Mouse (Mus musculus) embryo, embryonic 10 days (tissue): ENCODE measurements around the gene Ankrd24.
A peak's percentile ranks its signal among the peaks of the same experiment; 100 is the strongest.
"Not testable (repeated sequence)": the region's sequence is repeated elsewhere in the genome, so short reads cannot be mapped to it uniquely, and the experiment has no call there.

Source experiments
- DNase-seq: peaks from one replicate; pipeline ENCODE4 v3.0.0-alpha.2; 2015; ENCODE audit warnings: low spot score

The Ankrd24 gene

DNA sequence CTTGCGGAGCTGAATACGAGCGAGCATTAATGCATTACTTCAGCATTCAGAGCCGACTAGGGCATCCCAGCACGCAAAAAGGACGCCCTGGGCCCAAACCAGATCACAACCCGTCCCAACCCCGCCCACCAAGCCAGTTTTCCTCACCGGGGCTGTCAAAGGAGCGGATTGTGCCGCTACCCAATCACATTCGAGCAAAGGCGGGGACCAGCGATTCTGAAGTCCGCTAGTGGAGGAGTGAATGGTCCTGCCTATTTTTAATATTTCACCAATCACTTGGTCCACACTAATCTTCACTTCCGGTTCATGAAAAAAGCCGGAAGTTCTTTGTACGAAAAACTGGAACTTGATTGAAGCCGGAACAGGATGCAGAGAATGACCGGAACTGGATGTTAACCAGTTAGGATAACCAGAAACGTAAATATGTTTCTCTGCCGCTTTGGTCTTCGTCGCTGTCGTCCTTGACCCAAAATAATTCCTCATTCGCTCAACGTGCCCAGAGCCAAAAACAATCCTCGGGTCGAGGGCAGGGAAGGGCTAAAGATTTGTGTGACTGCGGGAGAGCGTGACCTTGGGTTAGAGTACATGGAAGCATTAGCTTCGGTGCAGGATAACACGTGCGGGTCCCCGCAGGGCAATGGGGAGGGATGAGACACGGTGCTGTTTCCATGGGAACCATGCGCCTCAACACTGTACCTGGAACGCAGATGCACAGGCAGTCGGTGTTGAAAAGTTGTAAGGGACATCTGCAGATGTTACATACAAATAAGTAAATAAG lies 22.2 kb upstream of the Ankrd24 start, which contains the start of gene BC025920:
Gene BC025920, plus strand, starts transcription at position 297 of the 778 bp plus-strand sequence.
- DNase-seq = peak; percentile 97

DNA sequence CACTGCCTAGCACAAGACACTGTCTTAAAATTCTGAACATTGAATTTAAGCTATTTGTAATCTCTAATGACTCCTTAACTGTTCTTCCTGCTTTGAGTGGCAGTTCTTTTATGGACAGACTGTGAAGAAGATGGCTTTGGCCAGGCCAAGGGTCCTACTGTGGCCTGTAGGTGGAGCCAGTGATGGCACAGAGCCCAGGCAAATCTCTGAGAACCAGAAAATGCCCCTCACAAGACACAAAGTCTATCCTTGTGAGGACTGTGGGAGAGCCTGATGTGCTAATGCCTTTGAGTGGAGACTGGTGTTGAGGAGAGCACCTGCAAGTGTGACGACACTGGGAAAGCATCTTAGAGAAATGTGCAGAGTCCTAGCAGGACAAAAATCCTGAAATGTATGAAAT lies 20.0 kb upstream of the Ankrd24 start:
- DNase-seq = no peak

DNA sequence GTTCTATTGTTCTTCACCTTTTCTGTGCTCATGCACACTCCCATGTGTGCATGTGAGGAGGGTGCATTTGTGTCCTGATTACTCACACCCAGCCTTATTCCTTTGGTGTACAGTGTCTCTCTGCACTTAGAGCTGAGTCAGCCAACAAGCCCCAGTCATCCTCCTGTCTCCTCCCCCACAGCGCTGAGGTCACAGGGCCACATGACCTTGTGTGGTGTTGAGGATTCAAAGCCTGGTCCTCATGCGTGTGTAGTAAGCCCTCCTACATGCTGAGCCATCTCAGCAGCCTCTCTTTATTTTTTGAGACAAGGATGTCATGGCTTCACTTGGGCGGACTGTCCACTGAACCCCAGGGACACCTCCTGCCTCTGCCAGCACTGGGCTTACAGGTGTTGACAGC lies 15.6 kb upstream of the Ankrd24 start:
- DNase-seq = no peak

DNA sequence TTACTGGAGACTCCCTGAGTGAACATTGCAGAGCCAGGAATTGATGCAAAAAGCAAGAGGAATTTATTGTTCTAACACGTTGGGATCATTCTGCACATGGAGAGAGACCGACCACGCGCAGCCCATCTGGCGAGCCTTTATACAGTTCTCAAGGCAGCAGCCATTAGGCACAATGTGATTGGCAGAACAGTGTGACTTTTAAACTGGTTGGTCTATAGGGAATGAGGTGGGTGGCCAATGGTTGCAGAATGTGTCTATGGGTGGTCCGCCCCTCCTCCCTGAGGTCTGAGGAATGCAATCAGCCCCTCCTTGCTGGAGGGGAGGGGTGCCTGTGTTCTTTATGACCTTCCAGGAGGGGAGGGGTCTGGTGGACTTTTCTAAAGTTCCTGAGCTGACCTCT lies 12.9 kb upstream of the Ankrd24 start:
- peak; percentile 67 for DNase-seq

DNA sequence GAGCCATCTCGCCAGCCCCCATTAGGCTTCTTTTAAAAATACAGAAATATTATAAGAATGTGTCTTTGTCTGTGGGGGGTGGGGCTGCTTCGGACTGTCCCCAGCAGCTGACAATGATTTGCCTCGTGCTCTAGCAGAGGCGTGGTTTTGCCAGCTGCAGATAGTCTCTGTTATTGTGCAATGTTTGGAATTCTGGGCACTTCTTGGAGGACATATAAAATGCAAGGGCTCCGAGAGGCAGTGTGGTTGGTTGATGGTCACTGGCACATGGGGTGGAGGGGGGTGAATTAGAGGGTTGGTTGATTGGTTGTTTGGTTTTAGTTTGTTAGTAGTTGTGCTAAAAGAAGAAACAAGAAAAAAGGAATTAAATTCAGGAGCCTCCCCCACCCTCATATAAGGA lies 8.4 kb upstream of the Ankrd24 start:
- DNase-seq = no peak

DNA sequence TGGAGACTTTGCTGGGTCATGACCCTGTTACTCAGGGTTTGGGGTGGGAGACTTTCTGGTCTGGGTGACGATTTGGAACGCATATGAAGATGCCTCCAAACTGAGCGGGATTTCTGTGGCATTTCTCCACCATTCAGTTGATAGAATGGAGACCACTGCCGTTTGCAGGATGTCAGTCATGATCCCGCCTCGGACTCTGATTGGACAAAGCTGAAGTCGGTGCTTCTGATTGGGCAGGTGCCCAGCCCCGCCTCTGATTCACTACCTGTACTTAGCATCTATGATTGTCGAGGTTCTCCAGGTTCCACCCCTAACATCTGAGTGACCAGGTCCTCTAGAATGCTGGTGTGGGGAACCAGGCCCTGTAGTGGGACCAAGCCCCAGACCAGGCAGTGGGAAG lies 7.6 kb upstream of the Ankrd24 start:
- DNase-seq = no peak

DNA sequence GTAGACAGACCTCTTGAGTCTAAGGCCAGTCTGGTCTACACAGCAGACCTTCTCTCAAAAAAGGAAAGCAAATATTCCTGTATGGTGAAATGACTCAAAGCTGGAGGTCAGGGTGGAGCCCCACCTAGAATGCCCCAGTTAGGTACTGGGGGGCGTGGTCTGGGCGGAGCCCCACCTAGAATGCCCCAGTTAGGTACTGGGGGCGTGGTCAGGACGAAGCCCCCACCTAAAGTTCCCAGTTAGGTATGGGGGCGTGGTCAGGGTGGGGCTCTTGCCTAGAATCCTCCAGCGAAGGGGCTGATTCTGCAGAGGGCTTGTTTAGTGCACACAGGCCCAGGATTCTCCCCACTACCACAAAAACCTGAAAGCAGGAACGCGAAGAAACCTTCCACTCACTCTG lies 4.9 kb upstream of the Ankrd24 start:
- no peak for DNase-seq

DNA sequence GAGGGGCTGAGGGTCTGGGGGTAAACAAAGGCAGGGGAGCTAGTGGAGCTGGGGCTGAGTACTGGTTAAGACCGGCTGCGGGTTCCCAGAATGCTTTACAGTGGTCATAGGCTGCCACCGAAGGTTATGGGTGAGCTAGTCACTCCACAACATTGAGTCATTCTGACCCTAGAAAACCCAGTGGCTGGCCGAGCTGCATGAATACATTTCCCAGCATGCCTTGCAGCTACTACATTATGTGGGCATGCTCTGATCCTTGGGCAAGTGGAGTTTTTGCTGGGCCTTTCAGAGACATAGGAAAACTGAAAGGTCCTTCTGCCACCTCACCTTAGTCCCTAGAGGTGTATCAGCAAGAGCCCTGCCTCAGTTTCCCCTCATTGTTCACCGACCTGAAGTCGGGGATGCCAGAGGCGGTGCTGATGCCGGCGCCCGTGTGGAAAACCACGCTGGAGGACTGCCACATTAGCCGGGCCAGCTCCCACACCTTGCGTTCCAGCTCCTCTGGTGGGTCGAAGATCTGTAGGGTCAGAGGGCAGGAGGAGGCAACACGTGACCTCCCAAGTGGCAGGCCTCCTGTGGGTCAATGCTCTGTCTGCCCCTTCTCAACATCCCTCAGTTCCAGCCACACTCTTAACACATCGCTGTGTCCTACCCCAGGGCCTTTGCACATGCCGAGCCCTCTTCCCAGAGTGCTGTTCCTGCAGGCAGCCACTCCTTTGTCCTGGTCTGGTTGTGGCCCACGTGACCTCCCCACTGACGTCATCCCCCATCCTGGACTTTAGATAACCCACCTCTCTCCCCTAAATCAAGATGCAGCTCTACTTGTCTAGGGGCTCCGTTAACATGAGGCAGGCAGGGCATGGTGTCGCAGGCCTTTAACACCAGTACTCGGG lies 2.0 kb upstream of the Ankrd24 start:
- DNase-seq = no peak

DNA sequence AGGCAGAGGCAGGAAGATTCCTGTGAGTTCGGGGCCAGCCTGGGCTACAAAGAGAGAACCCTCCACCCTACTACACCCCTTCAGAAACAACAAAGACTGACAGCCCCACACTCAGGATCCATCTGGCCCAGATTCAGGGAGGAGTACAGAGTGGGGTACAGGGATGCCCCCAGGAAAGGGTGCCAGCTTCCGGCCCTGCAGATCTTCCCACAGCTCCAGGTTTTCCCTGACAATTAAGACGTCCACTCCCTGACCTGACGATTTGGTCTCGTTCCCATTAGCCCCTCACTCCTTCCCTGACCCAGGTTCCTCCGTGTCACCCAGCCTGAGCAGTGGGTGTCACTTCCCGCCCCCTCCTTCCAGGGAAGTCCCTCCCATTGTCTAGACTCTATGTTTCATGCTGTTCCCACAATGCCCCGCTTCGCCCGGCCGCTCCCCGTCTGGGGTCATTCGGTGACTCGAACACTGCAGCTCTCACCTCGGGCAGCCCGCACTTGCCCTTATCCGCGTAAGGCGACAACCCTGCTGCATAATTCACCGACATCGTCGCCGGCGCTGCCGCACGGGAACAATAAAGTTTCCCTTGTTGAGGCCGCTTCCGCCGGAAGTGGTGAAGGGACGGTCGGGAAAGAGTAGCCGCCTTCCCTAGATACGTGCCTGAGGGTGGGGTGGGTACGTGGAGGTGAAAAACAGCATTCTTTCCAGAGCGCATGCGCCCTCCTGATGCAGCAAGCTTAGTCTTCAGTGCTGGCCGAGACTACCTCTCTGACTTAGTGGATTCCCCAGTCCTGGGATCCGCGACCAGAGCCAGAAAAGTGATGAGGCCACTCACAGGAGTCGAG lies 1.1 kb upstream of the Ankrd24 start, which contains the start of gene Sirt6:
Gene Sirt6, minus strand, starts transcription at position 804 of the 842 bp plus-strand sequence.
- peak; percentile 96 for DNase-seq

DNA sequence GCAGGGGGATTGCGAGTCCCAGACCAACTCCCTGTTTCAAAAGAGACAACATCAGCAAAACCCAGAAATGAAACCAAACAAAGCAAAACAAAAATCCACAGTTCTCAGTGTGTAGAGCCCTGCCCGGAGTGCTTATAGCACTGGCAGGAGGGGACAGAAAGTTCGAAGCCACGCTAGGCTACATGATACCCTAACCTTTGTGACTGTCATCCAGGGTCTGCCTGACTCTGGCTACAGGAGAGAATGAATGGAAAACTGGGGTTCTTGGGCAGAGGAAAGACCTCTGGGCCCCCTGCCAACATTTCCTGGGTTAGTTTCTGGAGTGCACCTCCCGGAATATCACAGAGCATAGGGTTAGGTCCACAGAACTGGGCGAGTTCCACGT lies 512 bp upstream of the Ankrd24 start:
- DNase-seq = no peak

DNA sequence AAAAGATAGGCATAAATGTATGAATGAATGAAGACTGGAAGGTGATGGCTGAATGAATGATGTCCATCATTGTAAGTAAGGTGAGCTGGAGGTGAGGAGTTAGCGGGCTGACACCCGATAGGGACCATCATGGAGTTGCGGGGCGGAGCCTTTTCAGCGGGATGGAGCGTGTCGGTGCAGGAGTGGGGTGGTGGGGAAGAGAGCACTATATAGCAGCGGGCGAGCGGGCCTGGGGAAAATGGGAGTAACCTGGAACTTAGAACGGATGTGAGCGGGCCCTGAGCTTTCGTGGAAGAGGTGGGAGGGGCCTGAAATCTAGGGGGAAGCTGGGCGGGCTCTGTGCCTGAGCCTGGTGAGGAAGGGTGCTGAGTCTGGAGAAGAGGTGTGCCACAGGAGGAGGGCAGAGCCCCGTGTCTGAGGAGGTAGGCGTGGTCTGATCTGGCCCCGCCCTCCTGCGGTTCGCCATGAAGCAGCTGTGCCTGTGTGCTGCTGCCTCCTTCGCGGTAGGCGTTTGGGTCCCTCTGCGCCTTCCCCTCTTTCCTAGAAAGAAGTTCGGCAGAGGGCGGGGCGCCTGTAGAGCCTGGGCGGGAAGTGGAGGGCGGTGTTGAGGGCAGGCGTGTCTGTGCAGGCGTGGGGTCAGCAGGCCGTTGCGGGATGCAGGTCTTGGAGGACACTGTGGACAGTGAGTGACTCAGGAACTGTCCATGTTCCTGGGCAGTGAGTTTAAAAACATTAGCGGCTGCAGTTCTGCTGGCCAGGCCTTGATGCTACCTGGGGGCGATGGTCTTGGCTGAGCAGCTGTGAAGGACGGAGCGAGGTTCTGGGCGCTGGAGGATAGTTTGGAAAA lies 5.1 kb downstream of the Ankrd24 start:
- DNase-seq = peak; percentile 95

DNA sequence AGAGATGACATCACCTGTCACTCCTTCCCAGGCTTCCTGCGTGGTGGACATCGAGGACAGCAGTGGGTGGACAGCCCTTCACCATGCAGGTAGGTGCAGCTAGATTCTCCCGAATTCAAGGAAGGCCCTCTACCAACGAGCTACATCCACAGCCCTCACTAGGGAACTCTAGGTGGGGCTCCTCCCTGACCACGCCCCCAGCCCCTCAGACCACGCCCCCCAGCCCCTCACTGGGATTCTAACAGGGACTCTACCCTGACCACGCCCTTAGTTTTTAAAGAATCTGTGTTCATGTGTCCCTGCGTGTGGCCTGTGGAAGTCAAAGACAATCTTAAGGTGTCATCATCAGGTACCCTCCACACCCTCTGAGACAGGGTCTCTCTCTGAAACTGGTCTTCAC lies 8.0 kb downstream of the Ankrd24 start:
- DNase-seq = no peak

DNA sequence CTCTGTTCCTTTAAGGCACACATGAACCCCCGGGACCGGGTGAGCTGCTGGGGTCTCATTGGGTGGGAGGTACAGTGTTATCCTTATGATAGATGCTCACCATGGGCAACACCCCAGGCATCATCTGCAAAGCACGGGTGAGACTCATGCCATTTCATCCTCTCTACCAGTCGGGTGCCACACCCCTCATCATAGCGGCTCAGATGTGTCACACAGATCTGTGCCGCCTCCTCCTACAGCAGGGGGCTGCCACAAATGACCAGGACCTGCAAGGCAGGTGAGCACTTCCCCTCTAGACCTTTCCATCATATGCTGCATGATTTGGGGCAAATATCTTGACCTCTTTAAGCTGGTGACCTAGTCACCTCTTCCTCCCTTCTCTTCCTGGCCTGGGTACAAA lies 9.8 kb downstream of the Ankrd24 start:
- DNase-seq = no peak

DNA sequence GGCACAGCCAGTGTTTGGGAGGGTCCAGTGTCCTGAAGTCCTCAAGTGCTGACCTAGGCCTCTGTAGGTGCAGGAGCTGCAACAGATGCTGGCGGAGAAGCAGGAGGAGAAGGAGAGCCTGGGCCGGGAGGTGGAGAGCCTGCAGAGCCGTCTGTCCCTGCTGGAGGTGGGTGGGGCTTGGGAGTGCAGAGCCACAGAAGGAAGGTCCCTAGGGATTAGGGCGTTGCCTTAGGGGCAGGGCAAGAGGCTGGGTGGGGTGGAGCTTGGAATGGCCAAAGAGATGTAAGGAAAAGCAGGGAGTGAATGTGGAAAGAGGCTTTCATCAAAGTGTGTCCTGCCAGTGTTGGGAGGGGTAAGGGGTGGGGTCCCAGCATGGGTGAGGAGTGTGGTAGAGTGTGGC lies 12.5 kb downstream of the Ankrd24 start:
- not testable (repeated sequence) for DNase-seq

DNA sequence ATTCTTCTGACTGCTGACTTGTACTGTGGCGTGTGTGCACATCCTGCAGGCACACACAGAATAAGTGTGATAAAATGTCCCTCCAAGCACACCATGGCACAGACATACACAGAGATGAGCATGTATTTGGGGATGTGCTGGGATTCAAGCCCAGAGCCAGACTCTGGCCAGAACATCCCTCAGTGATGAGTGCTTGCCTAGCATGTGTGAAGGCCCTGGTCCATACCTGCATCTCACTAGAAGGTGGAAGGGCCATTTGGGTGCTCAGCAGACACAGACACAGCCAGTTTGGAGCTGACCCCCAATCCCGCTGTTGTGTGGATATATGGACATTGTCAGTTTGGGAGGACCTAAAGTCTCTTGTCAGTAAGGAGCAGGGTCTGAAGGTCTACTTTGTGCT lies 13.2 kb downstream of the Ankrd24 start:
- no peak for DNase-seq

DNA sequence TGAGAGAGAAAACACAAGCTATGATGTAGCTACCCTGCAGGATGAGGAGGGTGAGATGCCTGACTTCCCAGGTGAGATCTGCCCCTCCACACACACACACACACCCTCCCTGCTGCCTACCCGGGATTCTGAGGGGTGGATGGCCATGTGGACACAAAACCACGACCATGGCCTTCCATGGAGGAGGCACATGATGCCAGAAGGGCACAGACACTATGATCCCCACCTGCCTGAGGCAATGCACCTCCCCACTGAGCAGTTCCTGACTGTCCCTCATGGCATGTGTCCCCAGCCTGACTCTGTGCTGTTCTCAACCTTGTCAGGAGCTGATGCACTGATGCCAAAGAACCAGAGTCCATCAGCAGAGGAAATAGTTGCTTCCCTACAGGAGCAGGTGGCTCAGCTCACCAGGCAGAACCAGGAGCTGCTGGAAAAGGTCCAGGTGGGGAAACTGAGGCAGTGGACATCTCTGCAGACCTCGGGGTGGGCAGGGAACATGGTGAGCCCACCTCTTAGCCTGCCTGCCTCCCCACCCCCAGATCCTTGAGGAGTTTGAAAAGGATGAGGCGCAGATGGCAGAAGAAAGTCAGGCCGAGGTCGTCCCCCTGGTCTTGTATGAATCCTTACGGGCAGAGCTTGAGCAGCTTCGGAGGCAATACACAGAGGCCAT lies 13.8 kb downstream of the Ankrd24 start:
- no peak for DNase-seq

DNA sequence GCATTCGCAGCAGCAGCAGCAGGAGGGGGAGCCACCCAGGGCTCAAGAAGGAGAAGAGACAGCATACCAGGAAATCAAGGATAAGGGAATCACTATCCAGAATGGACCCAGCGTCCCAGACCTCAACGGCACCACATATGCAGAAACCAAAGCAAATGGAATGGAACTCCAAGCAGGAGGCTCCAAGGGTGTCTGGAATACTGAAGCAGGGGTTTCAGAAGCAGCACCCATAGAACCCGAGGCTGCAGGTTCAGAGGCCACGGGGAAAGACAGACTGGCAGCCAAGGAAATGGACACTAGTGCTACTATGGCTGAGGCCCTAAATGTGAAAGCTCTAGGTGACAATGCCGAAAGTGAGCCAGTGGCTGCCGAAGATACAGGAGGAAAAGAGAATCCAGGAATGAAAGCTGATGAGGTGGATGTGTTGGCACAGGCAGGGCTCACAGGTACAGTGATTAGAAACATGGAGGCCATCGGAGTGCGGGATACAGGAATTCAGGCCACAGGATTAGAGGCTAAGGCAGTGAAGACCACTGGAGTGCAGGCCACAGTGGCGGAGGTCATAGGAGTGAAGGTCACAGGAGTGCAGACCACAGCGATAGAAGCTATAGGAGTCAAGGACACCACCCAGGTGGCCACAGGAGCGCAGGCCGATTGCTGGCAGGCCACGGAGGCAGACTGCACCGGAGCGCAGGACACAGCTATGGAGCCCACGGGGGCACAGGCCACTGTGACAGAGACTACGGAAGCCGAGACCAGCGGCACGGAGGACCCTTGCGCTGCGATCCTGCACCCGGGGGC lies 14.5 kb downstream of the Ankrd24 start:
- peak; percentile 44 for DNase-seq

DNA sequence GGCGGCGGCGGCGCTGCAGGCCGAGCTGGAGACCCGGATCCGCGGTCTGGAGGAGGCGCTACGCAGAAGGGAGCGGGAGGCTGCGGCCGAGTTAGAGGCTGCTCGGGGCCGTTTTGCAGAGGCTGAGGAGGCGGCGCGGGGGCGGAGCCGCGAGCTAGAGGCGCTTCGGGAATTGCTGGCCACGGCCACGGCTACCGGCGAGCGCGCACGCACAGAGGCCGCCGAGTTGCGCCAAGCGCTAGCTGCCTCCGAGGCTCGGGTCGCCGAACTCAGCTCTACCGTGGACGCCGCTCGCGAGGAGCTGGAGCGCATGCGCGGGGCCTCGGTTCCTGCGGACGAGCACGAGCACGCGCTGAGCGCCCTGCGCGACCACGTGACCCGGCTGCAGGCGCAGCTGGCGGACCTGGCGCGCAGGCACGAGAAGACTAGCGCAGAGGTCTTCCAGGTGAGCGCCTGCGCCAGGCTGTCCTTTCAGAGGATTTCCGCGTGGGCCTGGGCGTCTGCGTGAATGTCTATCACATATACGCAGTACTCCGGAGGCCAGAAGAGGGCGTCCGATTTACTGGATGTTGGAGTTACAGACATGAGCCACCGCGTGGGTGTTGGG lies 15.2 kb downstream of the Ankrd24 start:
- peak; percentile 97 for DNase-seq

DNA sequence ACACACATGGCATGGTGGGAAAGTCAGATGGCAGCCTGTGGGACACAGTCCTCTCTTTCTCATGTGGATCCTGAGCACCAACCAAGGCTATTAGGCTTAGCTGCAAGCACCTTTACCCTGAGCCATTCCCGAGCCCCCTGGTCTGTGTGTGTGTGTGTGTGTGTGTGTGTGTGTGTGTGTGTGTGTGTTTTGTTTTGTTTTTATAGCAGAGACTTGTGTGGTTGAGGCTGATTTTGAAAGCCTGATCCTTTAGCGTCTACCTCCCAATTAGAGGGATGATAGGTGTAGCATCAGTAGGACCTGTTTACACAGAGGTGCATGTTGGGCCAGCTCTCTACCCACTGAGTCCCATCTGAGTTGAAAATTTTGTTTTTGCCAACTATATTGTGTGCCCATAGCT lies 15.8 kb downstream of the Ankrd24 start:
- DNase-seq = no peak
